In the genomic region with DNA sequence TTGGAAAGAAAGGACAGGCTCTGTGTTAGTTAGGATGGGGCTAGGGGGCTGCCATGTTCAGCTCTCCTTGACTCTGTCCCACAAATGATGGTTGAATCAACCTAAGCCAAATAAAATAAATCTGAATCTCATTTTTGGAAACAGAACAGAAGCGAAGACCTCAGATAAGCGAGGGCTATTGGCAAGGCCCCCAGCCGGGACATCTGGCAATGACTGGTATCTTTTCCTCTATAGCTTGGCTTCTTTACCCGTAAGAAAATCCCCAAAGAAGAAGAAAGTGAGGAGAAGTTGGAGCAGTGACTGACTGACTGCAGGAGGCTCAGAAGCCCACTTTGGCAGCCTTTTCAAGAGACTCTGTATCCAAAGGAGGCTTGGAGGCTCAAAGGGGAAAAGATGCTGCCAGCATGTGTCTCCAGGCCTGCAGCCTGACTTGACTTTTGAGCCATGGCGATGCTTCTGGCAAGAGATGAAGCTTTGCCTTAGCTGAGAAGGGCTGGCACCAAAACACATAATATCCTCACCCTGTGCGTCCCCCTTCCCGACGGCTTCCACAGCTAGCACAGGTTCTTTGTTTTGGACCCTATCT, we compare ENCODE assay signal across 10 mouse cellular contexts. TPM values are rescaled to one million over a fixed set of nuclear protein-coding genes. Genes with fewer than 3 reads are reported as not detected.
DNase-seq lines count a peak whose midpoint lies in the region; ATAC-seq and TF ChIP-seq lines count a peak whose summit lies in the region.
"Had no signal": no experiment of that assay in that cellular context is flagged by ENCODE, and none has a peak within 500 bp of the region (broad histone marks: within the 10 kb centered on the region; RNA-seq: fewer than 3 reads in every experiment).

No protein-coding gene starts in this region.

- H3K9ac ChIP-seq in heart, embryonic 15.5 days = no peak overlapping the region
- peak overlapping the region; percentile 43 for H3K9ac ChIP-seq in forebrain, embryonic 16.5 days (replicated peaks; ENCODE audit: low read depth, low read length)
- H3K9ac ChIP-seq in midbrain, embryonic 16.5 days (ENCODE audit: low read depth, low read length) = peak overlapping the region; percentile 67

- TF ChIP-seq CTCF in brain, embryonic 14.5 days (IDR thresholded peaks at IDR 0.05; ENCODE audit: borderline replicate concordance, extremely low read depth, insufficient read depth, insufficient read length) = no peak

- WGBS in heart, embryonic 15.5 days = 51% methylated on average over 8 of the region's 8 CpGs
- WGBS in forebrain, embryonic 16.5 days = 34% methylated on average over 8 of the region's 8 CpGs
- 43% methylated on average over 8 of the region's 8 CpGs for whole genome bisulfite sequencing in midbrain, embryonic 16.5 days

- no peaks in the 10 kb centered on the region for H3K36me3 ChIP-seq in heart, embryonic 15.5 days
- no peaks in the 10 kb centered on the region for H3K36me3 ChIP-seq in forebrain, embryonic 16.5 days (ENCODE audit: control insufficient read depth, insufficient read depth)
- H3K36me3 ChIP-seq in midbrain, embryonic 16.5 days (ENCODE audit: control insufficient read depth, insufficient read depth, low read length) = no peaks in the 10 kb centered on the region

- no peaks in the 10 kb centered on the region for H3K9me3 ChIP-seq in heart, embryonic 15.5 days (replicated peaks)
- no peaks in the 10 kb centered on the region for H3K9me3 ChIP-seq in forebrain, embryonic 16.5 days (ENCODE audit: control insufficient read depth, low read length)
- no peaks in the 10 kb centered on the region for H3K9me3 ChIP-seq in midbrain, embryonic 16.5 days (replicated peaks; ENCODE audit: control insufficient read depth, low read length, poor library complexity, severe bottlenecking)

- no peaks in the 10 kb centered on the region for H3K27me3 ChIP-seq in heart, embryonic 15.5 days
- H3K27me3 ChIP-seq in forebrain, embryonic 16.5 days (replicated peaks; ENCODE audit: control insufficient read depth, insufficient read depth, low read length) = no peaks in the 10 kb centered on the region
- H3K27me3 ChIP-seq in midbrain, embryonic 16.5 days (ENCODE audit: control insufficient read depth, insufficient read depth, low read depth, low read length) = no peaks in the 10 kb centered on the region

- no peak overlapping the region for H3K4me3 ChIP-seq in heart, embryonic 15.5 days
- H3K4me3 ChIP-seq in forebrain, embryonic 16.5 days (replicated peaks; ENCODE audit: low read length) = peak overlapping the region; percentile 39
- peak overlapping the region; percentile 33 for H3K4me3 ChIP-seq in midbrain, embryonic 16.5 days (ENCODE audit: low read depth, low read length)

- no peak for TF ChIP-seq POLR2A in brain, embryonic 14.5 days (IDR thresholded peaks at IDR 0.05; ENCODE audit: borderline replicate concordance, extremely low read depth, insufficient read depth, insufficient read length, poor library complexity, severe bottlenecking)

- no peak for DNase-seq in heart, postnatal 10 days
- peak; percentile 20 for DNase-seq in brain, embryonic 14.5 days (ENCODE audit: low read depth)
- no peak for DNase-seq in right cerebral cortex, postnatal 36 days (ENCODE audit: low spot score in 2 of 2)
- DNase-seq in left cerebral cortex, postnatal 10 days (ENCODE audit: extremely low spot score in 1 of 2, low spot score in 2 of 2) = no peak
- DNase-seq in frontal cortex, adult 2 months (ENCODE audit: extremely low spot score in 1 of 2, low spot score in 1 of 2) = no peak

- intact Hi-C loops in heart, postnatal 10 days (cut with DNase I) = loop anchor here (2.0 kb wide), 2 partner anchors 18 to 116 kb away; a partner anchor contains a TSS
- intact Hi-C loops in left cerebral cortex, postnatal 10 days (cut with DNase I) = no loop called here

- peak overlapping the region; percentile 33; the same call in 1 of the 2 replicates for H3K27ac ChIP-seq in heart, embryonic 15.5 days
- H3K27ac ChIP-seq in forebrain, embryonic 16.5 days (ENCODE audit: low read length) = peak overlapping the region; percentile 8
- H3K27ac ChIP-seq in midbrain, embryonic 16.5 days (ENCODE audit: low read length) = peak overlapping the region; percentile 69

- no peak overlapping the region; the same call in 1 of the 2 replicates for H3K4me2 ChIP-seq in heart, embryonic 15.5 days
- peak overlapping the region; percentile 59 for H3K4me2 ChIP-seq in forebrain, embryonic 16.5 days (ENCODE audit: low read length)
- H3K4me2 ChIP-seq in midbrain, embryonic 16.5 days (ENCODE audit: low read length) = peak overlapping the region; percentile 65

- H3K4me1 ChIP-seq in heart, embryonic 15.5 days (replicated peaks) = peaks cover 14% of the 10 kb centered on the region
- peaks cover 12% of the 10 kb centered on the region for H3K4me1 ChIP-seq in forebrain, embryonic 16.5 days (replicated peaks; ENCODE audit: control insufficient read depth, insufficient read depth, low read length)
- H3K4me1 ChIP-seq in midbrain, embryonic 16.5 days (ENCODE audit: control insufficient read depth, insufficient read depth, low read length) = peaks cover 8% of the 10 kb centered on the region

- no peak for ATAC-seq in heart, embryonic 15.5 days (replicated peaks; ENCODE audit: insufficient number of reproducible peaks, insufficient read depth, low FRiP score, low read depth)
- peak; percentile 28 for ATAC-seq in forebrain, embryonic 16.5 days
- peak; percentile 33; the same call in 1 of the 2 replicates for ATAC-seq in midbrain, embryonic 16.5 days

RNA-seq across cellular contexts. Expression of a gene that starts 7.1 kb away (rescaled TPM):
- 0.31 and 0.56 TPM in 2 replicates for polyA plus RNA-seq in heart, embryonic 15.5 days (2015; fragmentation: Nextera tagmentation; extraction: Ambion mirVana)
- total RNA-seq in heart, postnatal 10 days (2021) = under 1 TPM; 0.55 to 0.60 TPM
- polyA plus RNA-seq in brain, embryonic 14.5 days (2012; rRNA removed) = 2.5 and 2.8 TPM in 2 replicates
- 1.2 and 3.5 TPM in 2 replicates for polyA plus RNA-seq in forebrain, embryonic 16.5 days (2015; fragmentation: Nextera tagmentation; extraction: Ambion mirVana)
- 2.9 and 3.2 TPM in 2 replicates for polyA plus RNA-seq in midbrain, embryonic 16.5 days (2015; fragmentation: Nextera tagmentation; extraction: Ambion mirVana)
- 1 to 10 TPM; 7.1 to 7.9 TPM for total RNA-seq in left cerebral cortex, postnatal 10 days (2021)
- 5.9 and 9.8 TPM in 2 replicates for polyA plus RNA-seq in frontal cortex, adult 2 months (2012; rRNA removed)
- total RNA-seq: common myeloid progenitor, adult 5-6 weeks; megakaryocyte, adult 5-6 weeks had no signal

RNA-seq across cellular contexts. Expression of a gene that starts 17.4 kb away (rescaled TPM):
- polyA plus RNA-seq in heart, embryonic 15.5 days (2015; fragmentation: Nextera tagmentation; extraction: Ambion mirVana) = 1.00 and 1.2 TPM in 2 replicates
- total RNA-seq in heart, postnatal 10 days (2021) = 1 to 10 TPM in 1 of 2 experiments, under 1 TPM in 1; 0.60 to 1.5 TPM
- polyA plus RNA-seq in brain, embryonic 14.5 days (2012; rRNA removed) = 5.4 and 5.8 TPM in 2 replicates
- 0.75 and 1.3 TPM in 2 replicates for polyA plus RNA-seq in forebrain, embryonic 16.5 days (2015; fragmentation: Nextera tagmentation; extraction: Ambion mirVana)
- 1.1 and 1.2 TPM in 2 replicates for polyA plus RNA-seq in midbrain, embryonic 16.5 days (2015; fragmentation: Nextera tagmentation; extraction: Ambion mirVana)
- total RNA-seq in left cerebral cortex, postnatal 10 days (2021) = 1 to 10 TPM; 1.4 to 1.9 TPM
- 2.9 and 3.2 TPM in 2 replicates for polyA plus RNA-seq in frontal cortex, adult 2 months (2012; rRNA removed)

RNA-seq across cellular contexts. Expression of a gene that starts 27.6 kb away (rescaled TPM):
- 0.10 and 0.15 TPM in 2 replicates for polyA plus RNA-seq in heart, embryonic 15.5 days (2015; fragmentation: Nextera tagmentation; extraction: Ambion mirVana)
- under 1 TPM in 1 of 2 experiments, not detected in 1; 0.20 TPM for total RNA-seq in heart, postnatal 10 days (2021)
- 0.16 and 0.27 TPM in 2 replicates for polyA plus RNA-seq in brain, embryonic 14.5 days (2012; rRNA removed)
- 0.10 and 0.13 TPM in 2 replicates for polyA plus RNA-seq in forebrain, embryonic 16.5 days (2015; fragmentation: Nextera tagmentation; extraction: Ambion mirVana)
- 0.07 and 0.24 TPM in 2 replicates for polyA plus RNA-seq in midbrain, embryonic 16.5 days (2015; fragmentation: Nextera tagmentation; extraction: Ambion mirVana)
- total RNA-seq in left cerebral cortex, postnatal 10 days (2021) = under 1 TPM; 0.12 to 0.28 TPM
- 0.10 and 0.11 TPM in 2 replicates for polyA plus RNA-seq in frontal cortex, adult 2 months (2012; rRNA removed)
- total RNA-seq: common myeloid progenitor, adult 5-6 weeks had no signal

RNA-seq across cellular contexts. Expression of a gene that starts 27.6 kb away (rescaled TPM):
- 35.5 and 37.6 TPM in 2 replicates for polyA plus RNA-seq in heart, embryonic 15.5 days (2015; fragmentation: Nextera tagmentation; extraction: Ambion mirVana)
- total RNA-seq in heart, postnatal 10 days (2021) = 10 to 100 TPM; 30.3 to 35.3 TPM
- polyA plus RNA-seq in brain, embryonic 14.5 days (2012; rRNA removed) = 46.1 and 59.6 TPM in 2 replicates
- 55.1 and 61.6 TPM in 2 replicates for polyA plus RNA-seq in forebrain, embryonic 16.5 days (2015; fragmentation: Nextera tagmentation; extraction: Ambion mirVana)
- polyA plus RNA-seq in midbrain, embryonic 16.5 days (2015; fragmentation: Nextera tagmentation; extraction: Ambion mirVana) = 60.5 and 67.0 TPM in 2 replicates
- total RNA-seq in left cerebral cortex, postnatal 10 days (2021) = 10 to 100 TPM; 46.2 to 47.7 TPM
- 61.4 and 64.5 TPM in 2 replicates for polyA plus RNA-seq in frontal cortex, adult 2 months (2012; rRNA removed)

RNA-seq across cellular contexts. Expression of a gene that starts 33.1 kb away (rescaled TPM):
- 73.9 and 78.7 TPM in 2 replicates for polyA plus RNA-seq in heart, embryonic 15.5 days (2015; fragmentation: Nextera tagmentation; extraction: Ambion mirVana)
- total RNA-seq in heart, postnatal 10 days (2021) = 10 to 100 TPM; 47.9 to 55.9 TPM
- polyA plus RNA-seq in brain, embryonic 14.5 days (2012; rRNA removed) = 42.9 and 57.2 TPM in 2 replicates
- 123 and 132 TPM in 2 replicates for polyA plus RNA-seq in forebrain, embryonic 16.5 days (2015; fragmentation: Nextera tagmentation; extraction: Ambion mirVana)
- 118 and 123 TPM in 2 replicates for polyA plus RNA-seq in midbrain, embryonic 16.5 days (2015; fragmentation: Nextera tagmentation; extraction: Ambion mirVana)
- total RNA-seq in left cerebral cortex, postnatal 10 days (2021) = 10 to 100 TPM; 48.0 to 54.2 TPM
- polyA plus RNA-seq in frontal cortex, adult 2 months (2012; rRNA removed) = 37.4 and 40.3 TPM in 2 replicates

Comparison
In these comparisons a context has a peak if more than half of its experiments do, and no peak if none do; other contexts are left out.
1. H3K27ac ChIP-seq: peak in every context shown above with its lines; median percentile 69 in midbrain, embryonic 16.5 days; 33 in heart, embryonic 15.5 days; 8 in forebrain, embryonic 16.5 days.